Mouse (Mus musculus) frontal cortex, adult 2 months (tissue): Measurements from ENCODE around the gene Mettl23. TPM values are rescaled to one million over a fixed set of nuclear protein-coding genes. Genes with fewer than 3 reads are reported as not detected.
A peak's percentile ranks its signal among the peaks of the same experiment; 100 is the strongest.

Source experiments
- DNase-seq, 2 experiments: peaks; one replicate each; pipeline ENCODE4 v3.0.0; 2022; ENCODE audit warnings: low spot score in 1 of 2; ENCODE audit errors: extremely low spot score in 1 of 2
- polyA plus RNA-seq: library from polyadenylated mRNA; depleted of rRNA; stranded (reverse); fragments of >200 nt; gene quantifications from 2 replicates; pipeline ENCODE4 v1.2.3, GENCODE M21; 2012; rRNA removed

The Mettl23 gene
- polyA plus RNA-seq = 36.6 and 39.8 TPM in 2 replicates

DNA sequence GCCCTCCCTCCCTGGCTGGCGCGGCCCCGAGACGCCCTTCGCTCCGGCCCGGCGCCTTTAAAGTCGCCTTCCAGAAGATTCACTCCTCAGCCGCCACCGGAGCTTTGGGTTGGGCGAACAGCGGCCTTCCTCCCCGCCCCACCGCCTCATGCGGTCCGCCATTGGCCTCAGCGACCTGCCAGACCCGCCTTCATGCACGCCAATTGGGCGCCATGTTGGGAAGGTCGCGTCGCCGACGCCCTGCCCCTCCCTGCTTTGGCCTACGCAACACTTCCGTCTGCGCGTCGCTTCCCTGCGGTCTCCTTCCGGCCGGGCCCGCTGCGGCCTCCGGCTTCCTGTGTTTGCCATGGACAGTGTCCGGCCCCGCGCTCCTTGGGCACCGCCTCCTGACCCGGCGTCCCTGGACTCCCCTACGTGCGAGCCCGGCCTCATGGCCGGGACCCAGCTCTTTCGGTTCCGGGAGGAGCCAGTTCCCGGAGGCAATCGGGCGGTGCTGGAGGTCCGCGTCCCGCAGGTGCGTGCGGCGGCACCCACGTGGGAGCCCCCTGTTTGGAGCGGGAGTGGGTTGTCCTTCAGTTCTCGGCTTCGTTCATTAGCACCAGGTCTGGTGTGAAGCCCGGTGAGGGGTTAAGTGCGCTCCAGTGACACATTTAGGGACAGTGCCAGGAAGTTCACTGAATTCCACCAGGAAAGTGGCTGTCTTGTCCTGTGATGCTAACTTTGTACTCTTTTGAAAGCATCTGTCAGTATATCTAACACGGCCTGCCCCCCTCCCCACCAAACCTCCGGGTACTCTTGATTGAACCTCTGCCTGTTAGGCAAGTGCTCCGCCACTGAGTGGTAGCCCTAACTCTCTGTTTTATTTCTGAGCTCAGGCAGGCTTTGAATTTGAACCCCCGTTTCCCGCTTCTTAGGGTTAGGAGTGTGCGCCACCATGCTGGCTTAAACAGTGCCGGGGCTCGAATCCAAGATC is at the start of gene Mettl23, which contains the start of gene Jmjd6:
Gene Mettl23 (plus strand): TSS at position 18 of the 973 bp plus-strand sequence.
Gene Jmjd6 (minus strand): TSS at position 189 of the 973 bp plus-strand sequence.
- DNase-seq = peak; percentile 96 to 97

GRCm38 (mm10) chr11:116799364-116799763 is 43.7 kb upstream of the Mettl23 start:
- DNase-seq = no peak

- no peak for DNase-seq
Observed at GRCm38 (mm10) chr11:116801106-116801505, 42.0 kb upstream of the Mettl23 start.

GRCm38 (mm10) chr11:116802709-116803108 is 40.4 kb upstream of the Mettl23 start:
- no peak for DNase-seq

DNA sequence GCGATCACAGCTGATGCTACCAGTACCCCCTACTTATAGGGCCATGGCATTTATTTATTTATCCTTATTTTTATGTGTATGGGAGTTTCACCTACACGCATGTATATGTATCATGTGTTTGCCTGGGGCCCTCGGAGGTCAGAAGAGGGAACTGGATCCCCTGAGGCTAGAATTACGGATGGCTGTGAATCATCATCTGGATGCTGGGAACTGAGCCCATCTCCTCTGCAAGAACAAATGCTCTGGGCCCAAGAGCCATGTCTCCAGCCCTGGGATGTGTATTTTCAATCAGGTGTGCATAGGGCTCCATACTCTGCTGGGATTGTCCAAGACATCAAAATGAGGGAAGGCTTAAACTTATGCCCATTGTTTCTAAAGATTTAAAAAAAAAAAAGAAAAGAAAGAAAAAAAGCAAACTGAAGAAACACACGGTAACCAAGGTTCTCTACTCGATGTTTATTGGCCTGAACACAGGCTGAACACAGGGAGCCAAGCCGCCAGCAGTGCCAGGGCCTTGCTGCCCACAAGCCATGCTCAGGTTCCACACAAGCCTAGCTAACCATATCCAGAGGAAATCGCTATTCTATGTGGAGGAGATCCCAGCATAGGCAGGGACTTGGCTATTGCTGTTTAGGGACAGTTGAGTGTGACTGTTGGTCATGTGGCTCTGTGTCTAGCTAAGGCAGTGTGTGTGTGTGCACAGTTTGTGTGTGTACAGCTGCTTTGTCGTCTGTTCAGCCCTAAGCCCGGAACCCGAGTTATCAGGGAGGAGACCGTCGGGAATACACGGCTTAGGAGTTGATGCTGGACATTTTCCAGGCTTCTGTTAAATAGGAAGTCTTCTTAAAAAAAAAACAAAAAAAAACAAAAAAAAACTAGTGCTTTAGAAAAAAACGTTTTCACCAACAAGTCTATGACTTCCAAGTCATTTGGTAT is 36.7 kb upstream of the Mettl23 start:
- DNase-seq = no peak

- DNase-seq = no peak
Observed at GRCm38 (mm10) chr11:116807116-116807515, 36.0 kb upstream of the Mettl23 start.

DNA sequence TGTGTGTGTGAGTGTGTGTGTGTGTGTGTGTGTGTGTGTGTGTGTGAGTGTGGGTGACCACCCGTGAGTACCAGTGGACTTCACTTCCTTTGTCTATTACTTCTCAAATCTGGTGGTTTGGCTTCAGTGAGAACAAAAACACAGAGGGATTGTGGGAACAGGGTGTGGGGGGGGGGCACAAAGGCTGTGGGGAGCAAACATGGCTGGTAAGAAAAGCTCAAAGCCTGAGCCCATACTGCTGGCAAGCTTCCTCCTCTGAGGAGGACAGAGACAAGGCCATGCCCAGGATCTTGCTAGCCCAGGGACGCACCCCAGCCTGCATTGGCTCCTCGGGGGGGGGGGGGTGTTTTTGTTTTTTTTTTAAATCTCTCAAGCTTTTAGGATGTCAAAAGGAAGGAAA is 35.6 kb upstream of the Mettl23 start:
- DNase-seq = no peak

GRCm38 (mm10) chr11:116807938-116808606 is 35.0 kb upstream of the Mettl23 start:
- DNase-seq = peak; percentile 59 to 93

- DNase-seq = no peak
Observed at GRCm38 (mm10) chr11:116808811-116809395, 34.2 kb upstream of the Mettl23 start.

- no peak for DNase-seq
Observed at GRCm38 (mm10) chr11:116809520-116809919, 33.6 kb upstream of the Mettl23 start.

DNA sequence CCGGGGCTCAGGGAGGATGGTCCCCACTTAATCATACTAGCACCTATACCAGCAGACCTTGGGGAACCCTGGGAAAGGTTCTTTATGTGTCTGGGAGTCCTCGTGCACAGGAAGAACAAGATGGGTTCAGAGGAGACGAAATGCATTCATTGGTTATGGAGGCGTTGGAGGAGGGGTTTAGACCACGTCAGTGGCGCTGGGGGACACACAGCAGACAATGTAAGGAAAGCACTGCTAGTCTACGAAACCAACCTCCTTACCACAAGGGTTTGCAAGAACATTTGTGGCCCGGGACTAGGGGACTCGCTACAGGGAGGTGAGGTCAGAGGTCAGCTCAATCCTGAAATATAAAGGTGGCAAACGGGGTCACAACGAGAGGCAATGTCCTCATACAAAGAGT is 32.5 kb upstream of the Mettl23 start:
- DNase-seq = no peak

DNA sequence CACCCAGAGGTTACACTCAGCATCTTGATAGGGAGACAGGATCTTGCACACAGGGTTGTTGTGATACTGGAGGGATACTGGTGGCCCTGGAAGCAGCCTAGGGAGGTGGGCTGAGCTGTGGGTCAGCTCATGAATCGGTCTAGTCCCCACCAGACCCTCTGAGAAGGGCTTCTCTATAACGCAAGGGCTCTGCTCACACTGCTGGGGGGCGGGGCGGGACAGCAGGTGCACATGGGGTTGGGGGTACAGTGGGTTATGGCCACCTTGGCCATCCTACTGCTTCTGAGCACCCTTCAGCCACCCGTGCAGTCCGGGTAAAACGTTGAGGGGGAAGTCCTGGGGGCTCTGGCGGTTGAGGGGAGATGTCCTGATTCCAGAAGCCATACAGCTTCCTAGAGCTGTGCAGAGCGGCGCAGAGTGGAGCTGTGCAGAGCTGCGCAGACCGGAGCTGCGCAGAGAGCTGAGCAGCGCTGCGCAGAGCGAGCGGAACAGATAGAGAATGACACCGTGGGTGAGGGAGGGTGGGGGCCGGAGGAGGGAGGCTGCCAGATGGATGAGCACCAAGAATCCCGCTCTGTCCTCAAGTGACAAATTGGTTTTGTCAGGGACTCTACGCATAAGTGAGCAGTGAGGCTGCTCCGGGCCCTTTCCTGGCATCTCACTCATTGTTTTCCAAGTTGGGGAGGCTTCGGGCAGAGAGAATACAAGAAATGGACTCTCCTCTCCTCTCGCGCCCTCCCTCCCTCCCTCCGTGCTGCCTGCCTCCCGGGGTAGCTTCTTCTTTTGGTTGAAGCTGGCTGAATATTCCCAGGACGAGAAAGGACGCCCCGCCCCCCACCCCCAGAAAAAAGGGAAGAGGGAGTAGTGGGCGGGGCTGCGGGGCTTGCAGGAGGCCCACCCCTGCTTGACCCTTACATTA is 31.8 kb upstream of the Mettl23 start:
- DNase-seq = peak; percentile 53 to 84

GRCm38 (mm10) chr11:116812793-116813529 is 30.1 kb upstream of the Mettl23 start:
- DNase-seq = no peak

GRCm38 (mm10) chr11:116813610-116814009 is 29.5 kb upstream of the Mettl23 start:
- no peak for DNase-seq

DNA sequence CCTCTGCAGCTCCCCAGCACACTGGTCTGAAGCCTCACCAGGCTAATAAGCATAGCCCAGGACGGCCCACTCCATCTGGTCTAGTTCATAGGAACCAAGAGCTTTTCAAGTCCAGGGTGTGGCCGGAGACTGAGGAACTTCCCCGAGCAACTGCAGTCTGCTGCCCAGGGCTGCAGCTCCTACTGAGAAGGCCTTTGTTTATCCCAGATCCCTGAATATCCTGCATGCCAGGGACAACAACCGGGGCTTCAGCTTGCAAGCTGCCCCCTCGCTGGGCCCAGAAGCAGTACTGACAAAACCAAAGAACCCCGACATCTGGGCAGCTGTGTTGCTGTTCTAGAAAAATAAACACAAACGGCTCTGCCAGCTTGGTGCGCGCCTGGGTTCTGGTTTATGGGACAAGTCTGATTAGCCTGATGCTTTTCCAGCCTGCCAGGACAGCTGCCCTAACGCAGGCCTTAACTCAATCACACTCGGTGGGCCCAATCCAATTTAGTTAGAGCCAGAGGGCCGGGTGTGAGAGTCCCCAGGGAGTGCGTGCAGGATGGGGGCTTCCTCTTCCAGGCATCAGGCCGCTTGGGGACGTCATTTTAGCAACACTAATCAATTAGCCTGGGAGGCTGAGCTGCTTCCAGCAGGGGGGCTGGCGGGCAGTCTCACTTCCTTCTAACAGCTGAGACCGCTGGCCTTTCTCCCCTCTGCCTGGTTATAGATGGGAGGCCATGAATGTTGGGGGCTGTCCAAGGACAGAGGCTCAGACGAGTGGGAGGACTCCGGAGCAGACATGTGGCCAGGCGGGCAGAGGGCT is 28.8 kb upstream of the Mettl23 start:
- DNase-seq = no peak

- DNase-seq = no peak
Observed at GRCm38 (mm10) chr11:116814884-116815415, 28.1 kb upstream of the Mettl23 start.

DNA sequence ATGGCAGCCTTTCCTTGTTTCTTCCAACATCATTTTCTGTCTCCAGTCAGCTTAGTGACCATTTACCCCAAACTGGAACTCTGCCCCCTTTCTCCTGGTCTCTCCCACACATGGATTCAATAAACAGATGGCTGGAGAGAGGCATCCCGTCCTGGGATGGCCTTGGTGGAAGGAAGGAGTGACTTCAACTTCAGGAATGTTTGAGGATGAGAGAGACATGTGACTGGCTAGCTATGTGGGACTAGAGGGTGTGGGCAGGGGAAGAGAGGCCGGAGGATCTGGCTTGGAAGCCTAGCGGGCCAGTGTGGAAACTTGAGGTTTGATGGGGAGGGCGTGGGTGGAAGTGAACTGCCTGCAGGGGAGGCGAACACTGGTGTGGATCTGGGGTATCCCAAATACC is 26.3 kb upstream of the Mettl23 start:
- no peak for DNase-seq
